Mouse (Mus musculus): ENCODE data around the gene Cltrn. TPM values are rescaled to one million over a fixed set of nuclear protein-coding genes. Genes with fewer than 3 reads are reported as not detected.

The Cltrn gene
- polyA plus RNA-seq, 1 experiment: not detected

DNA sequence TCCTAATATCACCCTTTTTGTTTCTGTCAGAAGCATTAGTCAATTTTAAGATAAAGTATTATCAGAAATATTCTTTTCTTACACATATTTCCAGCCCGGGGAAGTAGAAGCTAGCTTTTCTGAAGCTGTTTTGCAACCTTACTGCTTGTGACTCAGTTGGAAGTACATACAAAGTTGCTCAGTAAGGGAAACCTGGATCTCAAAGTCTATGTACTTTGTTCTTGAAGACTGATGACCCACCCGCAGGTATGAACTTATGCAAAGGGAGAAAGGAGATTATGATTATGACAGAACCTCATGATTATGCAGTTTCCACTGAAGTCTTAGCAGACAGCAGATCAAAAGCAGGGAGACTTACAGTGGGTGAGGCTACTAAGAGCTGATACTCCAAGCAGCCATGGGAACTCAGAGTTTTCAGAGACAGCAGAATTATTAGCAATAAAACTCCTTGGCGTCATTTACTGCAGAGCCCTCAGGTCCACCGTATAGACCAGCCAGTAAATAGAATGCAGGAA lies 46.7 kb downstream of the Cltrn start:
- H3ac ChIP-seq (ENCODE audit: control insufficient read depth, insufficient read length, low read depth): no peak overlapping the region
- H3K36me3 ChIP-seq (ENCODE audit: control insufficient read depth, insufficient read depth): no peaks in the 10 kb centered on the region
- no peak for TF ChIP-seq CEBPB (IDR thresholded peaks at IDR 0.05; ENCODE audit: low read depth)
- no peak for TF ChIP-seq FOSL1 (IDR thresholded peaks at IDR 0.05; ENCODE audit: insufficient read depth, low read length, poor library complexity, severe bottlenecking)
- TF ChIP-seq MYOG (IDR thresholded peaks at IDR 0.05; ENCODE audit: control insufficient read depth, extremely low read depth, insufficient read length): no peak
- TF ChIP-seq MYOD1 (IDR thresholded peaks at IDR 0.05; ENCODE audit: control insufficient read depth, insufficient read length, low read depth): no peak
- no peak for TF ChIP-seq MAX (IDR thresholded peaks at IDR 0.05)
- TF ChIP-seq CTCF (IDR thresholded peaks at IDR 0.05; ENCODE audit: control insufficient read depth, insufficient read depth, insufficient read length): no peak
- no peak for TF ChIP-seq USF1 (IDR thresholded peaks at IDR 0.05; ENCODE audit: low read depth)
- H3K79me2 ChIP-seq (ENCODE audit: control insufficient read depth, insufficient read depth): no peaks in the 10 kb centered on the region
- no peaks in the 10 kb centered on the region for H3K27me3 ChIP-seq (ENCODE audit: control insufficient read depth, insufficient read depth, insufficient read length)
- no peak overlapping the region for H3K4me3 ChIP-seq (ENCODE audit: insufficient read depth, poor library complexity, severe bottlenecking)
- H3K79me3 ChIP-seq (ENCODE audit: low read depth): no peaks in the 10 kb centered on the region

DNA sequence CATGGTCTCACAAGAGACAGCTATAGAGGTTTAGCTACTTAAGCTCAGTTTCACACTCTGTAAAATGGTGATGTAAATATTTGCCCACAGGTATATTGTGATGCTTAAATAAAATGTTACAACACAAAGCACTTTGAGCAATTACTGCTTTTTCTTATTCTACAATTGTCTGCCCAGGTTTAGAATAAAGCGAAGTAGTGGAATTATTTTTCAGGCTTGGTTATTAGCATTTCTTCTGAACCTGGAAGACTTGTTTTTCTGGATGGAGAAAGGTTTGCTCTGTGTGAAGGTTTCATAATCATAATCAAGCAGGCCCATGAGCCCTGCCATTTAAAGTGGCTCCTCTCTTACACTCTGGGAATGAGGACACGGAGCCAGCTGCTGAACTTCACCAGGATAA lies 50.4 kb downstream of the Cltrn start, which contains the start of gene Ace2:
Gene Ace2 (plus strand): TSS at position 301 of the 400 bp plus-strand sequence.
- TF ChIP-seq MYOG (IDR thresholded peaks at IDR 0.05; ENCODE audit: control insufficient read depth, extremely low read depth, insufficient read length) (no peak), CTCF (IDR thresholded peaks at IDR 0.05; ENCODE audit: control insufficient read depth, insufficient read depth, insufficient read length) (no peak), CEBPB (IDR thresholded peaks at IDR 0.05; ENCODE audit: low read depth) (no peak), FOSL1 (IDR thresholded peaks at IDR 0.05; ENCODE audit: insufficient read depth, low read length, poor library complexity, severe bottlenecking) (no peak), MYOD1 (IDR thresholded peaks at IDR 0.05; ENCODE audit: control insufficient read depth, insufficient read length, low read depth) (no peak), MAX (IDR thresholded peaks at IDR 0.05) (no peak)
- Histone ChIP-seq H3K4me3 (ENCODE audit: insufficient read depth, poor library complexity, severe bottlenecking) (no peak within 1 kb of the TSS), H3K36me3 (ENCODE audit: control insufficient read depth, insufficient read depth) (no peaks in the 10 kb centered on the region), H3ac (ENCODE audit: control insufficient read depth, insufficient read length, low read depth) (no peak within 1 kb of the TSS), H3K79me3 (ENCODE audit: low read depth) (no peaks in the 10 kb centered on the region), H3K79me2 (ENCODE audit: control insufficient read depth, insufficient read depth) (no peaks in the 10 kb centered on the region), H3K27me3 (ENCODE audit: control insufficient read depth, insufficient read depth, insufficient read length) (no peaks in the 10 kb centered on the region)

DNA sequence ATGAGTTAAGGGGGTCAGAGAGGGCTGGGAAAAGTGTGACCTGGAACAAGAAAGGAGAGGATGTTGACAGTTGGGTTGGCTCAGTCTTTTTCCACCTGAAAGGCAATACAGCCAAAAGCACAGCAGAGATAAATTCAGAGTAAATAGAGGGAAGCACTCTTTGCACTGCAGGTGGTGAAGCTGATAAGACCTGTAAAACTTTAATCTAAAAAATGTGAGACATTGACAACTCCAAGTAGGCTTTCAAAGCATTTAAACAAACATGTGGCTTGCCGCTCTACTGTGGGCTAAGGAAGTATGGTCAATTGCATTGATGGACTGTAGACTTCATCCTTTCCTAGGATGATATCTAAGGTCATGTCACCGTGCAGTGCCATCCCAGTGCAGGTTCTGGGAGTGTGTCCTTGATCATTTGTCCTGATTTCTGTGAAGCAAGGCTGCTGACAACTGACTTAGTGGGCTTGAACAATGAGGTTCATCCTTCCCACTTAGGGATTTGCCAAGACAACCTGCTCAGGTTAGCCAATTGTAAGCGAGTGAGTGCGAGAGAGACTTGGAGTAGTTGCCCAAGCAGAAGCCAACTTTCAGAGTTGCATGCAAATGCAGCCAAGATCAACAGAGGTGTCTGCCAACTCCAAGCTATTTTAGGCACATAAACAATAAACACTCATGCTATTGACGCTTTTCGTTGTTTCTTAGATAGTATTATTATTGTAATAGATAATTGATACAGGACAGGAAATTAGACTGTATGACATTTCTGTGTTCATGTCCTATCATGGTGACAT lies 57.0 kb downstream of the Cltrn start:
- Histone ChIP-seq H3K36me3 (ENCODE audit: control insufficient read depth, insufficient read depth) (no peaks in the 10 kb centered on the region), H3K79me2 (ENCODE audit: control insufficient read depth, insufficient read depth) (no peaks in the 10 kb centered on the region), H3K79me3 (ENCODE audit: low read depth) (no peaks in the 10 kb centered on the region), H3K27me3 (ENCODE audit: control insufficient read depth, insufficient read depth, insufficient read length) (no peaks in the 10 kb centered on the region), H3K4me3 (ENCODE audit: insufficient read depth, poor library complexity, severe bottlenecking) (no peak overlapping the region), H3ac (ENCODE audit: control insufficient read depth, insufficient read length, low read depth) (no peak overlapping the region)
- no peak for TF ChIP-seq USF1 (IDR thresholded peaks at IDR 0.05; ENCODE audit: low read depth)

DNA sequence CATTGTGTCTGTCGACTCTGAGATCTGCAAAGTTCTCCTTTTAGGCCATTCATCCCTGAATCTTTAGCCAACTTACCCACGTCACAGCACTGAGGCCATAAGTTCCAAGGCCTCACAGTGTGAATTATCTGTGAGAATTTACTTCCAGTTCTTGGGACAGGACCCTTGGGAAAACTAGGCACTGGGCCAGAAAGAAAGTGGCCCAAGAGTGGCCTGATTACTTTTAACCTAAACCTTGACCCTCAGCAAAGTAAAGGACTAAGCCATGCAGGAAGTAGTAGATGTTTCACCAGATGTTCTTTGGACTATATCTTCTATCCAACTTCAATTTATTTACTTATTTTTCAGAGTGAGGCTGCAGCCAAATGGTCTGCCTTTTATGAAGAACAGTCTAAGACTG lies 64.1 kb downstream of the Cltrn start:
- Histone ChIP-seq H3K36me3 (ENCODE audit: control insufficient read depth, insufficient read depth) (no peaks in the 10 kb centered on the region), H3K4me3 (ENCODE audit: insufficient read depth, poor library complexity, severe bottlenecking) (no peak overlapping the region), H3K27me3 (ENCODE audit: control insufficient read depth, insufficient read depth, insufficient read length) (no peaks in the 10 kb centered on the region), H3ac (ENCODE audit: control insufficient read depth, insufficient read length, low read depth) (no peak overlapping the region), H3K79me2 (ENCODE audit: control insufficient read depth, insufficient read depth) (no peaks in the 10 kb centered on the region), H3K79me3 (ENCODE audit: low read depth) (no peaks in the 10 kb centered on the region)
- TF ChIP-seq CEBPB (IDR thresholded peaks at IDR 0.05; ENCODE audit: low read depth) (no peak), FOSL1 (IDR thresholded peaks at IDR 0.05; ENCODE audit: insufficient read depth, low read length, poor library complexity, severe bottlenecking) (no peak), MYOD1 (IDR thresholded peaks at IDR 0.05; ENCODE audit: control insufficient read depth, insufficient read length, low read depth) (no peak), MYOG (IDR thresholded peaks at IDR 0.05; ENCODE audit: control insufficient read depth, extremely low read depth, insufficient read length) (no peak), USF1 (IDR thresholded peaks at IDR 0.05; ENCODE audit: low read depth) (no peak), CTCF (IDR thresholded peaks at IDR 0.05; ENCODE audit: control insufficient read depth, insufficient read depth, insufficient read length) (no peak)

DNA sequence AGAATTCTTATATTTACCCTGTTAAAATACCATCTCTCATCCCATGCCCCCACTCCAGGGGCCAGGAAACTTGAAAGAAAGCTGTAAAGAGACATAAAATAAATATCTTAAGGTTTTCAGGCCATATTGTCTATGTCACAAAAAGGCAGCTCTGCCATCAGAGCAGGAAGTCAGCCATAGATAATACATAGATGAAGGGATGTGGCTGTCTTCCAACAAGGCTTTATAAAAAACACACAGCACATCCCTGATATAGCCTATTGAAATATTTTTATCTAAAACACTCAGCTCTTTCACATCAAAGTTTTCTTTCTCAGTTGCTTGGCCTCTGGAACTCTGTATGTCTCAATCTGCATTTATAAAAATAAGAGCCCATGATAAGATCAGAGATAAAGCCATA lies 65.0 kb downstream of the Cltrn start:
- Histone ChIP-seq H3K27me3 (ENCODE audit: control insufficient read depth, insufficient read depth, insufficient read length) (no peaks in the 10 kb centered on the region), H3K79me2 (ENCODE audit: control insufficient read depth, insufficient read depth) (no peaks in the 10 kb centered on the region), H3K36me3 (ENCODE audit: control insufficient read depth, insufficient read depth) (no peaks in the 10 kb centered on the region), H3ac (ENCODE audit: control insufficient read depth, insufficient read length, low read depth) (no peak overlapping the region), H3K4me3 (ENCODE audit: insufficient read depth, poor library complexity, severe bottlenecking) (no peak overlapping the region), H3K79me3 (ENCODE audit: low read depth) (no peaks in the 10 kb centered on the region)
- TF ChIP-seq CTCF (IDR thresholded peaks at IDR 0.05; ENCODE audit: control insufficient read depth, insufficient read depth, insufficient read length): no peak
- no peak for TF ChIP-seq FOSL1 (IDR thresholded peaks at IDR 0.05; ENCODE audit: insufficient read depth, low read length, poor library complexity, severe bottlenecking)
- TF ChIP-seq USF1 (IDR thresholded peaks at IDR 0.05; ENCODE audit: low read depth): no peak
- TF ChIP-seq MYOD1 (IDR thresholded peaks at IDR 0.05; ENCODE audit: control insufficient read depth, insufficient read length, low read depth): no peak
- TF ChIP-seq MAX (IDR thresholded peaks at IDR 0.05): no peak
- no peak for TF ChIP-seq CEBPB (IDR thresholded peaks at IDR 0.05; ENCODE audit: low read depth)
- no peak for TF ChIP-seq MYOG (IDR thresholded peaks at IDR 0.05; ENCODE audit: control insufficient read depth, extremely low read depth, insufficient read length)

DNA sequence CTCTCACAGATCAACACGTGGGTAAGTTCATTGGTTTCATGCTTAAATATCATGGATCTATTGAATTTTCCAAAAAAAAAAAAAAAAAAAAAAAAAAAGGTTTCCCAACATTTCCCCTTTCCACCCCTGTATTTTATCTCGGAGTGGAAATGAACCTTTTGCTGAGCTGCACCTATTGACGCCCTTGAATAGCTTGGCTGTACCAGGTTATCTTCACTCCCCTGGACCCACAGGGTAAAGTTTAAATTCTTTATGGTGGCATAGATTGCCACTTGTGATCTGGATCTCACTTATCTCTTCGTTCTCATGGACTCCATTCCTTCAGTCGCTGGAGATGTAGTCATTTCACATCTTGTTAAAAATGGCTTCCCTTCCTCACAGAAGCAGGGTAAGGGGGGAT lies 66.0 kb downstream of the Cltrn start:
- Histone ChIP-seq H3K27me3 (ENCODE audit: control insufficient read depth, insufficient read depth, insufficient read length) (no peaks in the 10 kb centered on the region), H3K79me2 (ENCODE audit: control insufficient read depth, insufficient read depth) (no peaks in the 10 kb centered on the region), H3K79me3 (ENCODE audit: low read depth) (no peaks in the 10 kb centered on the region), H3K36me3 (ENCODE audit: control insufficient read depth, insufficient read depth) (no peaks in the 10 kb centered on the region), H3K4me3 (ENCODE audit: insufficient read depth, poor library complexity, severe bottlenecking) (no peak overlapping the region), H3ac (ENCODE audit: control insufficient read depth, insufficient read length, low read depth) (no peak overlapping the region)
- TF ChIP-seq CEBPB (IDR thresholded peaks at IDR 0.05; ENCODE audit: low read depth) (no peak), CTCF (IDR thresholded peaks at IDR 0.05; ENCODE audit: control insufficient read depth, insufficient read depth, insufficient read length) (no peak), MYOG (IDR thresholded peaks at IDR 0.05; ENCODE audit: control insufficient read depth, extremely low read depth, insufficient read length) (no peak), FOSL1 (IDR thresholded peaks at IDR 0.05; ENCODE audit: insufficient read depth, low read length, poor library complexity, severe bottlenecking) (no peak), MYOD1 (IDR thresholded peaks at IDR 0.05; ENCODE audit: control insufficient read depth, insufficient read length, low read depth) (no peak)

Measured in C2C12 (cell line).